Mouse (Mus musculus) liver, embryonic 16.5 days (tissue): Measurements from ENCODE around the gene Gm11213. TPM values are rescaled to one million over a fixed set of nuclear protein-coding genes. Genes with fewer than 3 reads are reported as not detected.

Experiments used
- ATAC-seq: fragments of 200-750 bp; cut with Nextera tagmentation; 2 replicates; pipeline ENCODE4 v1.8.0; 2017; ENCODE audit warnings: low read depth, mild to moderate bottlenecking, moderate number of reproducible peaks, moderate library complexity
- H3K27ac ChIP-seq: fragments of 300-500 bp; sonication (generic); 2 replicates; pipeline ENCODE4 v1.5.1; 2014; ENCODE audit warnings: mild to moderate bottlenecking, low read length
- H3K27me3 ChIP-seq: fragments of 300-500 bp; sonication (generic); 2 replicates; pipeline ENCODE4 v1.6.1; 2014; ENCODE audit warnings: low read depth, low read length, mixed read lengths; ENCODE audit not compliant: control insufficient read depth, insufficient read depth
- H3K36me3 ChIP-seq: fragments of 300-500 bp; sonication (generic); 2 replicates; pipeline ENCODE4 v1.6.1; 2014; ENCODE audit warnings: mild to moderate bottlenecking; ENCODE audit not compliant: control insufficient read depth, insufficient read depth
- H3K4me1 ChIP-seq: fragments of 300-500 bp; sonication (generic); 2 replicates; pipeline ENCODE4 v1.6.1; 2014; ENCODE audit warnings: low read depth, low read length, mixed read lengths; ENCODE audit not compliant: control insufficient read depth
- H3K4me2 ChIP-seq: fragments of 300-500 bp; sonication (generic); 2 replicates; pipeline ENCODE4 v1.6.1; 2014; ENCODE audit warnings: low read depth, low read length, mixed read lengths
- H3K4me3 ChIP-seq: fragments of 300-500 bp; sonication (generic); 2 replicates; pipeline ENCODE4 v1.5.1; 2014; ENCODE audit warnings: low read depth, mild to moderate bottlenecking, low read length
- H3K9ac ChIP-seq: fragments of 300-500 bp; sonication (generic); 2 replicates; pipeline ENCODE4 v1.6.1; 2014; ENCODE audit warnings: low read depth, low read length
- H3K9me3 ChIP-seq: fragments of 300-500 bp; sonication (generic); replicated peaks from 2 replicates; pipeline ENCODE4 v1.6.1; 2016; ENCODE audit warnings: low read length; ENCODE audit not compliant: control insufficient read depth
- WGBS: fragments of 180-500 bp; shearing (Covaris S2); extraction: QIAGEN DNeasy Blood & Tissue Kit; methylation state at CpG from one replicate; pipeline ENCODE4 v1.1.7; 2014; ENCODE audit not compliant: insufficient replicate concordance; 5-methylcytosine and 5-hydroxymethylcytosine counted together
- polyA plus RNA-seq: library from polyadenylated mRNA; unstranded; fragments of >200 nt; fragmentation: Nextera tagmentation; extraction: Ambion mirVana; gene quantifications from 2 replicates; pipeline ENCODE4 v1.2.1, GENCODE M21; 2015

Gene Gm11213
- polyA plus RNA-seq, 1 experiment from 2014 or later = not detected

GRCm38 (mm10) chr4:63557124-63558059 is 47.7 kb downstream of the Gm11213 start:
- ATAC-seq = peak; percentile 5; the same call in 1 of the 2 replicates
- WGBS = 36% methylated on average over 16 of the region's 16 CpGs
- peak overlapping the region; percentile 90 for H3K4me2 ChIP-seq
- peak overlapping the region; percentile 77 for H3K9ac ChIP-seq
- peaks cover 60% of the 10 kb centered on the region for H3K4me1 ChIP-seq
- no peaks in the 10 kb centered on the region for H3K9me3 ChIP-seq
- H3K27me3 ChIP-seq = no peaks in the 10 kb centered on the region
- H3K4me3 ChIP-seq = peak overlapping the region; percentile 74
- H3K36me3 ChIP-seq = peaks cover 4% of the 10 kb centered on the region
- H3K27ac ChIP-seq = peak overlapping the region; percentile 82

GRCm38 (mm10) chr4:63556665-63557064 is 48.4 kb downstream of the Gm11213 start:
- H3K27ac ChIP-seq = peak overlapping the region; percentile 82

GRCm38 (mm10) chr4:63555111-63555510 is 50.0 kb downstream of the Gm11213 start:
- Histone ChIP-seq H3K4me1 (peaks cover 41% of the 10 kb centered on the region), H3K27ac (0 out of 2 replicates have a peak overlapping the region, but pooled peaks have one; percentile 25), H3K36me3 (peaks cover 22% of the 10 kb centered on the region), H3K9me3 (no peaks in the 10 kb centered on the region), H3K4me2 (no peak overlapping the region), H3K9ac (no peak overlapping the region), H3K27me3 (no peaks in the 10 kb centered on the region), H3K4me3 (no peak overlapping the region)
- no peak for ATAC-seq
- 77% methylated on average over 2 of the region's 2 CpGs for WGBS

More at GRCm38 (mm10) chr4:63556665-63557064, 48.4 kb downstream of the Gm11213 start:
- WGBS = 55% methylated on average over 5 of the region's 5 CpGs
- ATAC-seq = no peak
- no peaks in the 10 kb centered on the region for H3K9me3 ChIP-seq
- H3K4me1 ChIP-seq = peaks cover 56% of the 10 kb centered on the region
- H3K4me3 ChIP-seq = no peak overlapping the region
- peaks cover 11% of the 10 kb centered on the region for H3K36me3 ChIP-seq
- H3K4me2 ChIP-seq = no peak overlapping the region
- no peak overlapping the region for H3K9ac ChIP-seq
- no peaks in the 10 kb centered on the region for H3K27me3 ChIP-seq

- Histone ChIP-seq H3K36me3 (peaks cover 23% of the 10 kb centered on the region), H3K4me3 (no peak overlapping the region), H3K27me3 (no peaks in the 10 kb centered on the region), H3K9me3 (no peaks in the 10 kb centered on the region), H3K4me1 (peaks cover 36% of the 10 kb centered on the region), H3K9ac (no peak overlapping the region), H3K27ac (no peak overlapping the region), H3K4me2 (no peak overlapping the region)
- ATAC-seq = no peak
- 52% methylated on average over 3 of the region's 3 CpGs for WGBS
Measured at GRCm38 (mm10) chr4:63554616-63555015, 50.4 kb downstream of the Gm11213 start.

- H3K9ac ChIP-seq = no peak overlapping the region
- no peak overlapping the region for H3K27ac ChIP-seq
- H3K36me3 ChIP-seq = peaks cover 29% of the 10 kb centered on the region
- no peaks in the 10 kb centered on the region for H3K27me3 ChIP-seq
- H3K4me2 ChIP-seq = no peak overlapping the region
- H3K4me3 ChIP-seq = no peak overlapping the region
- peaks cover 30% of the 10 kb centered on the region for H3K4me1 ChIP-seq
- no peaks in the 10 kb centered on the region for H3K9me3 ChIP-seq
- 0 out of 2 replicates have a peak, but pooled peaks have one; percentile 5 for ATAC-seq
- whole genome bisulfite sequencing = 65% methylated on average over 4 of the region's 4 CpGs
Measured at GRCm38 (mm10) chr4:63553789-63554576, 51.1 kb downstream of the Gm11213 start.

GRCm38 (mm10) chr4:63552865-63553264 is 52.2 kb downstream of the Gm11213 start:
- H3K9ac ChIP-seq = no peak overlapping the region
- peaks cover 38% of the 10 kb centered on the region for H3K36me3 ChIP-seq
- no peak overlapping the region for H3K4me3 ChIP-seq
- no peaks in the 10 kb centered on the region for H3K9me3 ChIP-seq
- 74% methylated on average over 1 of the region's 1 CpGs for WGBS
- peaks cover 21% of the 10 kb centered on the region for H3K4me1 ChIP-seq
- ATAC-seq = no peak
- no peak overlapping the region for H3K4me2 ChIP-seq
- H3K27ac ChIP-seq = no peak overlapping the region
- no peaks in the 10 kb centered on the region for H3K27me3 ChIP-seq

GRCm38 (mm10) chr4:63550908-63551307 is 54.2 kb downstream of the Gm11213 start:
- no peak overlapping the region for H3K27ac ChIP-seq
- WGBS = 76% methylated on average over 3 of the region's 3 CpGs
- H3K9ac ChIP-seq = no peak overlapping the region

GRCm38 (mm10) chr4:63548491-63548890 is 56.6 kb downstream of the Gm11213 start:
- H3K9ac ChIP-seq = no peak overlapping the region
- no peak overlapping the region for H3K4me2 ChIP-seq
- H3K27ac ChIP-seq = no peak overlapping the region
- H3K9me3 ChIP-seq = no peaks in the 10 kb centered on the region
- H3K4me3 ChIP-seq = no peak overlapping the region
- no peak for ATAC-seq
- H3K4me1 ChIP-seq = peaks cover 29% of the 10 kb centered on the region
- WGBS = 78% methylated on average over 3 of the region's 3 CpGs
- no peaks in the 10 kb centered on the region for H3K27me3 ChIP-seq
- peaks cover 38% of the 10 kb centered on the region for H3K36me3 ChIP-seq

More at GRCm38 (mm10) chr4:63550908-63551307, 54.2 kb downstream of the Gm11213 start:
- Histone ChIP-seq H3K9me3 (no peaks in the 10 kb centered on the region), H3K4me2 (no peak overlapping the region), H3K4me1 (peaks cover 23% of the 10 kb centered on the region), H3K27me3 (no peaks in the 10 kb centered on the region), H3K4me3 (no peak overlapping the region), H3K36me3 (peaks cover 38% of the 10 kb centered on the region)
- no peak for ATAC-seq
